Comparison of ENCODE assay signal across 19 mouse cellular contexts in the genomic region with DNA sequence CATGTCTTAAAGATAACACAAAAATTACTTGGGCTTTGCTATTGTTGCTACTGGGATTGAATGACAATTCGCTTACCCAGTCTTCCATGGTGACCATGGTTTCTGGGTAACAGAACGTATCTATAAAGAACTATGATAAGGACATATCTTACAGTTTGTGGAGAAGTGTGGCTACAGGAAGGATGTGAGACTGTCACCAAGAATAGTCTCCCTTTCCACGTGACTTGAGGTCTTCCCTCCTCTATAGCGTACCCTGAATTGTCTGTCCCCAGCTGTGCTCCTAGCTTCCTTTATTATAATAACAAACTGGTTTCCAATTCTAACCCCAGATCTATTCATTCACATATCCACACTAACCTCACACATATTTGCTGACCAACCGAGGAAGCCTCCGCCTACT.
"Had no signal": no experiment of that assay in that cellular context is flagged by ENCODE, and none has a peak within 500 bp of the region (broad histone marks: within the 10 kb centered on the region; RNA-seq: fewer than 3 reads in every experiment).

No protein-coding gene starts in this region.

- H3K36me3 ChIP-seq: midbrain, embryonic 13.5 days; midbrain, embryonic 15.5 days; neural tube, embryonic 13.5 days; neural tube, embryonic 15.5 days had no signal

- H3K4me2 ChIP-seq: lung, embryonic 14.5 days; midbrain, embryonic 11.5 days; midbrain, embryonic 13.5 days; midbrain, embryonic 15.5 days; neural tube, embryonic 13.5 days; neural tube, embryonic 15.5 days had no signal

- DNase-seq: lung, adult 18-20 months; lung, embryonic 14.5 days; lung, postnatal 10 days; lung, postnatal 4 days; retina, postnatal 1 day; right cerebral cortex, adult 18-20 months; right cerebral cortex, postnatal 25 days; right cerebral cortex, postnatal 4 days; spleen, adult 18-20 months; thymus, adult 18-20 months; thymus, postnatal 14 days; thymus, postnatal 36 days had no signal

- H3K27me3 ChIP-seq: midbrain, embryonic 13.5 days; midbrain, embryonic 15.5 days; neural tube, embryonic 13.5 days; neural tube, embryonic 15.5 days had no signal

- ATAC-seq: midbrain, embryonic 13.5 days; midbrain, embryonic 15.5 days had no signal

- H3K4me3 ChIP-seq: midbrain, embryonic 13.5 days; midbrain, embryonic 15.5 days; myocyte; neural tube, embryonic 13.5 days; neural tube, embryonic 15.5 days had no signal

- H3K4me1 ChIP-seq: midbrain, embryonic 13.5 days; midbrain, embryonic 15.5 days; neural tube, embryonic 15.5 days had no signal

- H3K27ac ChIP-seq: liver, embryonic 14.5 days; midbrain, embryonic 13.5 days; midbrain, embryonic 15.5 days; neural tube, embryonic 13.5 days; neural tube, embryonic 15.5 days had no signal

- H3K9me3 ChIP-seq: midbrain, embryonic 13.5 days; midbrain, embryonic 15.5 days; neural tube, embryonic 13.5 days; neural tube, embryonic 15.5 days had no signal

- H3K9ac ChIP-seq: liver, embryonic 14.5 days; lung, embryonic 14.5 days; midbrain, embryonic 13.5 days; midbrain, embryonic 15.5 days; neural tube, embryonic 13.5 days; neural tube, embryonic 15.5 days had no signal
